Mouse (Mus musculus) hindbrain, embryonic 11.5 days (tissue): Measurements from ENCODE around the gene Prpf3. TPM values are rescaled to one million over a fixed set of nuclear protein-coding genes. Genes with fewer than 3 reads are reported as not detected.
"Not testable (repeated sequence)": the region's sequence is repeated elsewhere in the genome, so short reads cannot be mapped to it uniquely, and the experiment has no call there.

Source experiments
- ATAC-seq: fragments of 200-750 bp; cut with Nextera tagmentation; 2 replicates; pipeline ENCODE4 v1.8.0; 2017; ENCODE audit warnings: mild to moderate bottlenecking, moderate TSS enrichment, moderate library complexity; ENCODE audit not compliant: low FRiP score
- DNase-seq: peaks from one replicate; pipeline ENCODE4 v3.0.0-alpha.2; 2015; ENCODE audit warnings: low spot score
- H3K27ac ChIP-seq: fragments of 300-500 bp; sonication (generic); 2 replicates; pipeline ENCODE4 v1.5.1; 2014; ENCODE audit warnings: mild to moderate bottlenecking, low read depth, low read length
- H3K27me3 ChIP-seq: fragments of 300-500 bp; sonication (generic); 2 replicates; pipeline ENCODE4 v1.6.1; 2014; ENCODE audit warnings: mild to moderate bottlenecking, low read length, moderate library complexity, mixed read lengths; ENCODE audit not compliant: control insufficient read depth, insufficient read depth
- H3K36me3 ChIP-seq: fragments of 300-500 bp; sonication (generic); 2 replicates; pipeline ENCODE4 v1.6.1; 2014; ENCODE audit warnings: mild to moderate bottlenecking, low read length, moderate library complexity, mixed read lengths; ENCODE audit not compliant: control insufficient read depth, insufficient read depth
- H3K4me1 ChIP-seq: fragments of 300-500 bp; sonication (generic); replicated peaks from 2 replicates; pipeline ENCODE4 v1.6.1; 2014; ENCODE audit warnings: low read length, mixed read lengths; ENCODE audit not compliant: control insufficient read depth, insufficient read depth
- H3K4me2 ChIP-seq: fragments of 300-500 bp; sonication (generic); replicated peaks from 2 replicates; pipeline ENCODE4 v1.6.1; 2014; ENCODE audit warnings: mild to moderate bottlenecking, low read depth, low read length
- H3K4me3 ChIP-seq: fragments of 300-500 bp; sonication (generic); 2 replicates; pipeline ENCODE4 v1.5.1; 2014; ENCODE audit warnings: low read depth, low read length
- H3K9ac ChIP-seq: fragments of 300-500 bp; sonication (generic); 2 replicates; pipeline ENCODE4 v1.6.1; 2014; ENCODE audit warnings: low read depth, low read length
- H3K9me3 ChIP-seq: fragments of 300-500 bp; sonication (generic); 2 replicates; pipeline ENCODE4 v1.6.1; 2016; ENCODE audit warnings: low read length; ENCODE audit not compliant: control insufficient read depth
- WGBS: fragments of 180-500 bp; shearing (Covaris S2); extraction: QIAGEN DNeasy Blood & Tissue Kit; methylation state at CpG from one replicate; pipeline ENCODE4 v1.1.7; 2014; 5-methylcytosine and 5-hydroxymethylcytosine counted together
- polyA plus RNA-seq: library from polyadenylated mRNA; unstranded; fragments of >200 nt; fragmentation: Nextera tagmentation; extraction: Ambion mirVana; gene quantifications from 2 replicates; pipeline ENCODE4 v1.2.1, GENCODE M21; 2014

Gene Prpf3
- 60.8 and 69.9 TPM in 2 replicates for polyA plus RNA-seq

DNA sequence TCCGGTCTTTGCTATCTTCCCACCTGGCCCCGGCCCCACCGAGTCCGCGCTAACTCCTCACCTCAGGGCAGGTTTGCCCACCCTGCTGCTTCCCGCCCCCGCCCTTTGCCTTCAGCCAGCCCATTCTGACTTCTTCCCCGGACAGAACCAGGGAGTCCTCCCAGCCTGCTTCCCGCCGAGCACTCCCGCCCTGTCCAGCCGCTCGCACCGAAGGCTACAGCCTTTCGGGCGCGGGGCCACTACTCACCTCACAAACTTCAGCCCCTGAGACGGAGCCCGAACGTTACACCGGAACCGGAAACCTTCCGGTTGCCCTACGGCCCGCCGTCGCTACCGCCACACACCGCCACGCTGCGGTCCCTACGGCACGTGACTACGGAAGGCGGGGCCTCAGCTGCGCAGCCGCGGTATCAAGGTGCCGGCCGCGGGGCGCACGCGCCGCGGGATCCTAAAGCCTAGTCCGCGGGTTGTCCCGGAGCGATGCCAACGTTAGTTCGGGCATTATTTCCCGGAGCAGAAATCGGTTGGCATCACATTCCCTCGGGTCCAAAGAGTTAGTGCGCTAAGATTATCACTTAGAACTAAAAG, at the start of gene Prpf3:
Gene Prpf3 (minus strand): TSS at position 384 of the 588 bp plus-strand sequence.
- peak; percentile 95 for DNase-seq
- Histone ChIP-seq H3K27me3 (no peaks in the 10 kb centered on the region), H3K36me3 (peaks cover 5% of the 10 kb centered on the region; the same call in 1 of the 2 replicates), H3K27ac (peak within 1 kb of the TSS; percentile 12; the same call in 1 of the 2 replicates), H3K9ac (peak within 1 kb of the TSS; percentile 80), H3K4me1 (no peaks in the 10 kb centered on the region), H3K4me2 (peak within 1 kb of the TSS; percentile 86), H3K9me3 (no peaks in the 10 kb centered on the region), H3K4me3 (peak within 1 kb of the TSS; percentile 88)
- WGBS, result under 1% methylated on average over 56 of the region's 56 CpGs
- ATAC-seq, result peak; percentile 97

DNA sequence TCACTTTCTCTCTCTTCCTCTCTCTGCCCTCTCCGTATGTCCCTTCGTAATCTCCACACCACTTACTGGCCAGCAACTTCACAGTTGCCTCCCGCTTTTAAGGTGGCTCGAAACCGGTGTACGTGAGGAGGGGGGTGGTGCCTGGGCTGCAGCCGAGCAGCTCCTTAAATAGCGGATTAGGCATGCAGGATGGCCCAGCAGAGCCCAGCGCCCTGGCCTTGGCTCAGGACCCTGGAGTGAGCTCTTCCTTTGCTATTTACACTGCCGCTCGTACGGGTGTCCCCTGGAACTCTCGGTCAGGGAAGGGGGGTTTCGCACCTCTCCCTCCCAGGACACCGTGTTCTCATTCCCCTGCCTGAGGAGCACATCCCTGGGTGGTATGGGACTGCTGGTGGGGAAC, 48.9 kb upstream of the Prpf3 start, which contains the start of gene Car14:
Gene Car14 (minus strand): TSS at position 124 of the 400 bp plus-strand sequence.
- WGBS, result under 1% methylated on average over 15 of the region's 15 CpGs
- DNase-seq (peak; percentile 58), ATAC-seq (peak; percentile 50)
- Histone ChIP-seq H3K27ac (peak within 1 kb of the TSS; percentile 66), H3K4me1 (peaks cover 13% of the 10 kb centered on the region), H3K9ac (peak within 1 kb of the TSS; percentile 65), H3K4me2 (peak within 1 kb of the TSS; percentile 52), H3K36me3 (no peaks in the 10 kb centered on the region), H3K4me3 (peak within 1 kb of the TSS; percentile 32), H3K27me3 (no peaks in the 10 kb centered on the region), H3K9me3 (no peaks in the 10 kb centered on the region)

DNA sequence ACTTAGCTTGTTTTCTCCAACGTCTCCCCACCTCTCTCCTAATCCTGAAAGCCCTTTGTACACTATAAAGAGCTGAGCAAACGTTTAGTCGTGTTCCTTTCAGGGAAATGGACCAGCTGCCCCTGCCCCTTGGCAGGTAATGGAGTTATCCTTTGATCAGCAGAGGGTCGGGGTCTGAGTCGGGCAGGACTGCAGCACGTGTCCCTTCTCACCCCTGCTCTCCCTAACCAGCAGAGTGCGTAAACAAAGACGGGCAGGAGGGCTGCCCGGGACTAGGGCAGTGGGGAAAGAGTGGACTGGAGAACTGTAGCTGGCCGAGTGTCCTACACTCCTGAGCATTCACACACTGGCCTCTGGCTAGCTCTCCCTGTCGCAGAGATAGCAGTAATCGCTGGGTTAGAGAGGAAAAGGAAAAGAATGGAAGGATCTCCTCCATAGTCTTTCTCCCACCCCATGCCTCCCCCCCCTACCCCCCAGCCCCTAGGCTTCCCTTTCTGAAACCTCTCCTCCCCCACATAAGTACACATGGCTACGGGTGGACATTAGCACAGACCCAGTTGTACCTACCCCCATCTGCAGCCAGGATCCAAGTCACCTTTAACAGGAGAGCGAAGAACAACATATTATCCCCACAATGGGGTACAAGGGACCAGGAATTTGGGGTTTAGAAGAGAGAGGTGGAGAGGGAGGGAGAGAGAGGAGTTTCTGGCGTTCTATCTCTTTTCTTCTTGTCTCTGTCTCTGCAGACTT, 48.2 kb upstream of the Prpf3 start:
- H3K9ac ChIP-seq, result peak overlapping the region; percentile 65
- peak overlapping the region; percentile 52 for H3K4me2 ChIP-seq
- H3K27me3 ChIP-seq, result no peaks in the 10 kb centered on the region
- peaks cover 13% of the 10 kb centered on the region for H3K4me1 ChIP-seq
- ATAC-seq (no peak), DNase-seq (peak; percentile 55)
- peak overlapping the region; percentile 66; the same call in 1 of the 2 replicates for H3K27ac ChIP-seq
- WGBS, result 2% methylated on average over 15 of the region's 15 CpGs
- no peaks in the 10 kb centered on the region for H3K9me3 ChIP-seq
- H3K4me3 ChIP-seq, result peak overlapping the region; percentile 32
- H3K36me3 ChIP-seq, result no peaks in the 10 kb centered on the region

DNA sequence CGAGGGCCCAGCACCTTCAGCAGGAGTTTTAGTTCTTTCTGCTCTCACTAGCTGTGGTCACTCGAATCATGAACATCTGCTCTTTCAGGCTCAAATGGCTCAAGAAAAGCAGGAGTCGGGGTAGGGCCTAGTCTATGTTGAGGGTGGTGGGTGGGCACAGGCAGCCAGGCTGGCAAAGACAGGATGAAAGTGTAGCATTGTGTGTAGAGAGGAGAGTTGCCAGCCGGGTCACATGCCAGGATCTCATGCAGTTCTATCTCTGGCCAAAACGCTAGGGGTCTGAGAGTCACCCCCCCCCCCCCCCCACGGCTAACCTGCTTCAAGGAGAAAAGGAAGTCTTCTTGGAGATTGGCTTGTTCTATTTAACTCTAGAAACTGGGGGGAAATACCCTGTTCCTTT, 47.0 kb upstream of the Prpf3 start:
- peaks cover 13% of the 10 kb centered on the region for H3K4me1 ChIP-seq
- ATAC-seq (no peak), DNase-seq (no peak)
- no peaks in the 10 kb centered on the region for H3K27me3 ChIP-seq
- WGBS, result 41% methylated on average over 5 of the region's 6 CpGs
- no peak overlapping the region for H3K4me2 ChIP-seq
- H3K27ac ChIP-seq, result no peak overlapping the region
- H3K4me3 ChIP-seq, result no peak overlapping the region; the same call in 1 of the 2 replicates
- H3K36me3 ChIP-seq, result no peaks in the 10 kb centered on the region
- no peak overlapping the region for H3K9ac ChIP-seq
- H3K9me3 ChIP-seq, result no peaks in the 10 kb centered on the region

DNA sequence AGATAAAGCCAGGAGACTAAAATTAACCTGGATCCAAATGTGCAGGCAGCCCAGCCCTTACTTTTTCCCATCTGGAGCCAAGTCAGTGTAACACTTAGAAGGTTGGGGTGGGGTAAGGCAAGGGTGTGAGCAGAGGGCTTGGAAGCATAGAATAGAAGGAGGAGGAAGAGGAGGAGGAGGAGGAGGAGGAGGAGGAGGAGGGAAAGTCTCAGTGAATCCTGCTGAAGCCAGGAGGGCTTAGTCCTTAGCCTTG, 46.6 kb upstream of the Prpf3 start:
- H3K4me2 ChIP-seq, result no peak overlapping the region
- no peaks in the 10 kb centered on the region for H3K9me3 ChIP-seq
- no peak overlapping the region for H3K4me3 ChIP-seq
- H3K27ac ChIP-seq, result no peak overlapping the region
- H3K27me3 ChIP-seq, result no peaks in the 10 kb centered on the region
- H3K4me1 ChIP-seq, result peaks cover 13% of the 10 kb centered on the region
- ATAC-seq, result no peak
- DNase-seq, result no peak
- no peak overlapping the region for H3K9ac ChIP-seq
- H3K36me3 ChIP-seq, result no peaks in the 10 kb centered on the region

DNA sequence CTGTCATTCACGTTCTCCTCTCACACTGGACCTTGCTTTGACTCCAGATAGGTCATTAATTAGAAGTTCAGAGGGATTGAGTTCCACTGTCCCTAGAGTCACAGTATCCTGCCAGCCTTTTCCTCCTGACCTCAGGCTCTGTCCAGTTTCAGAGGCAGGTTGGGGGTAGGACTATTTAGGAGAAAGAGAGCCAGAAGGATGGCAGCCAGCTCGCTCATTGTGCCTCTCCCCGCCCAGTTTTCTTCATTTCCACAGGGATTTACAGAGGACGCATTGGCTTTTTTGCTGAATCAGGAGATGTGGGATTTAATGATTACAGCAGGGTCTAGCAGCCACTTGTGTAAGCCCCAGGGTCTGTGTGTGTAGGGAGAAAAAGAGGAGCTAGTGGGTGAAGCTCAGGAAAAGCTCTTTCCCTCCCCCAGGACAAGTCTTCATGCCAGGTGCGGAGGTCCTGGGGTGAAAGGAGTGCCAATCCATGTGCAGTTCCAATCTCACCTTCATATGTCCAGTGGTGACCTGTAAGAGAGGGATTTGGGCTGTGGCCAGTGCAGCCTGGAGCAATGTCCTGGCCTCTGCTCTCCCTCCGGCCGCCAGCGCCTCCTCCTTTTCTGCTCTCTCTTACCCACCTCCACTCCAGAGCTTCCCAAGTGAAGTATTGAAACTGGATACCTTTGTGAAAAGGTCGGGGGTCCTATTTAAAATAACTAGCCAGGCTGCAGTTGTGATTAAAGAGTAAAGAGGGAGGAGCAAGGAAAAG, 46.1 kb upstream of the Prpf3 start:
- no peaks in the 10 kb centered on the region for H3K27me3 ChIP-seq
- no peak overlapping the region for H3K4me3 ChIP-seq
- H3K4me1 ChIP-seq, result peaks cover 13% of the 10 kb centered on the region
- no peak overlapping the region for H3K27ac ChIP-seq
- ATAC-seq (no peak), DNase-seq (no peak)
- no peaks in the 10 kb centered on the region for H3K36me3 ChIP-seq
- 60% methylated on average over 9 of the region's 9 CpGs for WGBS
- H3K4me2 ChIP-seq, result no peak overlapping the region
- no peak overlapping the region for H3K9ac ChIP-seq
- H3K9me3 ChIP-seq, result no peaks in the 10 kb centered on the region

DNA sequence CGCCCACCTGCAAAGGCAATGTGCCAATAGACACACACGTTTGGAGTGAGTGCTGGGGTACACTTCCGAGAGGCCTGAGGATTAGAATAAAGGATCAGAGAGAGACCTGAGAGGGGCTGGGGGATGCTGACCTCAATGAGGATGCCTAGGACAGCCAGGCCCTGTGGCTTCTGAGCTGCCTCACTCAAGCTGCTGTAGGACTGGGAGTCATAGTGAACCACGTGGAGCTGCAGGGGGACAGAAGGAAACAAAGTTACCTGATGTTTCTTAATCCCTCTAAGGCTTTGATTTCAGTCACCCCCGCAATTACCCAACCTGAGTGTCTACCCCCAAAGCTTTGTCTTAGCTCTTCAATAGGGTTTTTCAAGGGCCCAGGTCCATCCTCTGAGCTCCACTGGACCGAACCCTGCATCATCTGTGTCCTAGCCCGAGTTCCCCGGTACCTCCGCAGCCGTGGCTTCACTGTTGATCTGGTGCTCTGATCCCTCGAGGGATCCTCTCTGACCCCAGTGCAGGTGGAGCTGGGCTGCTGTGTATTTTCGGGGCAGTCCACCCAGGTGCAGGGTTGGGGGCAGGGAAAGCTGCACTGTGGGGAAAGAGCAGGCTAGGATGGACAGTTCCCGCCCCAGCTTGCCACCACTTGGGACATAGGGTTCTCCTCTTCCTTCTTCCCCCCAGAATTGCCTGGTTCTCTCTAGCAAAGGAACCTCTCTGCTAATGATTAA, 44.3 kb upstream of the Prpf3 start:
- Histone ChIP-seq H3K27ac (no peak overlapping the region), H3K4me1 (peaks cover 9% of the 10 kb centered on the region), H3K4me2 (no peak overlapping the region), H3K27me3 (no peaks in the 10 kb centered on the region), H3K9ac (no peak overlapping the region), H3K4me3 (no peak overlapping the region), H3K9me3 (no peaks in the 10 kb centered on the region), H3K36me3 (no peaks in the 10 kb centered on the region)
- no peak for DNase-seq
- no peak for ATAC-seq
- 76% methylated on average over 13 of the region's 13 CpGs for WGBS

DNA sequence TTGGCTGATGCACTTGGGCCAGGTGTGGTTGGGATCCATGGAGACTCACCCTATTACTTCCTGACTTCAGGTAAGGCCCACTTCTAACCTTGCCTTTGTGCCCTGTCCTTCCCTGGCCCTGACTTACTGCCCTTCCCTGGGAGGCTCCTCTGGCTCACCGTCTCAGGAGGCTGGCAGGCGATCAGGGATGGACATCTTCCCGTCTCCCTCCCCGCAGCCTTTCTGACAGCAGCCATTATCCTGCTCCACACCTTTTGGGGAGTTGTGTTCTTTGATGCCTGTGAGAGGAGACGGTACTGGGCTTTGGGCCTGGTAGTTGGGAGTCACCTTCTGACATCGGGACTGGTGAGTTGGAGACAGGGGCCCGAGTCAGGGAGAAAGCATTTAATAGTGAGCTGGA, 39.8 kb upstream of the Prpf3 start:
- H3K4me3 ChIP-seq, H3K4me2 ChIP-seq, H3K4me1 ChIP-seq, H3K36me3 ChIP-seq, H3K27me3 ChIP-seq, ATAC-seq, H3K9ac ChIP-seq, H3K9me3 ChIP-seq, DNase-seq, H3K27ac ChIP-seq: not testable (repeated sequence)
- WGBS, result 90% methylated on average over 7 of the region's 7 CpGs
